Mouse (Mus musculus) E14TG2a.4 (cell line): Measurements from ENCODE around the gene Spats1.
"Not testable (repeated sequence)": the region's sequence is repeated elsewhere in the genome, so short reads cannot be mapped to it uniquely, and the experiment has no call there.

Source experiments
- H3K27me3 ChIP-seq: 2 replicates; pipeline ENCODE4 v1.6.1; 2014; ENCODE audit warnings: low read length, control low read depth; ENCODE audit not compliant: insufficient read depth
- H3K36me3 ChIP-seq: 2 replicates; pipeline ENCODE4 v1.6.1; 2014; ENCODE audit warnings: low read length, control low read depth; ENCODE audit not compliant: insufficient read depth
- H3K4me1 ChIP-seq: replicated peaks from 2 replicates; pipeline ENCODE4 v1.6.1; 2014; ENCODE audit warnings: low read depth, low read length, control low read depth
- H3K4me3 ChIP-seq: replicated peaks from 2 replicates; pipeline ENCODE4 v1.5.1; 2014; ENCODE audit warnings: mild to moderate bottlenecking, low read length
- H3K9me3 ChIP-seq: 2 replicates; pipeline ENCODE4 v1.6.1; 2014; ENCODE audit warnings: low read length, control low read depth
- CTCF ChIP-seq: conservative IDR thresholded peaks from 2 replicates; pipeline ENCODE4 v1.5.1; 2014; ENCODE audit warnings: low read length
- NANOG ChIP-seq: IDR thresholded peaks from 2 replicates; pipeline ENCODE4 v1.6.1; 2014; ENCODE audit warnings: borderline replicate concordance, low read length, mixed read lengths
- POU5F1 ChIP-seq: IDR thresholded peaks from 2 replicates; pipeline ENCODE4 v1.6.1; 2014; ENCODE audit warnings: low read length, borderline replicate concordance

Gene Spats1

GRCm38 (mm10) chr17:45449586-45449985 lies 25.6 kb downstream of the Spats1 start:
- Histone ChIP-seq H3K4me1 (peaks cover 100% of the 10 kb centered on the region), H3K4me3 (no peak overlapping the region; the same call in 1 of the 2 replicates), H3K27me3 (no peaks in the 10 kb centered on the region), H3K9me3 (no peaks in the 10 kb centered on the region), H3K36me3 (peaks cover 85% of the 10 kb centered on the region)
- TF ChIP-seq POU5F1 (no peak), CTCF (no peak), NANOG (no peak)

GRCm38 (mm10) chr17:45447063-45447462 lies 28.2 kb downstream of the Spats1 start:
- peaks cover 83% of the 10 kb centered on the region for H3K4me1 ChIP-seq
- TF ChIP-seq NANOG = no peak
- no peak for TF ChIP-seq CTCF
- TF ChIP-seq POU5F1 = no peak
- no peaks in the 10 kb centered on the region for H3K9me3 ChIP-seq
- H3K36me3 ChIP-seq = peaks cover 88% of the 10 kb centered on the region
- no peaks in the 10 kb centered on the region for H3K27me3 ChIP-seq
- no peak overlapping the region for H3K4me3 ChIP-seq

GRCm38 (mm10) chr17:45445923-45446322 lies 29.3 kb downstream of the Spats1 start:
- H3K4me1 ChIP-seq = peaks cover 75% of the 10 kb centered on the region
- peaks cover 90% of the 10 kb centered on the region for H3K36me3 ChIP-seq
- no peaks in the 10 kb centered on the region for H3K27me3 ChIP-seq
- no peak overlapping the region for H3K4me3 ChIP-seq
- H3K9me3 ChIP-seq = no peaks in the 10 kb centered on the region
- TF ChIP-seq NANOG (no peak), POU5F1 (no peak), CTCF (no peak)

- Histone ChIP-seq H3K4me1 (peaks cover 37% of the 10 kb centered on the region), H3K36me3 (peaks cover 44% of the 10 kb centered on the region), H3K27me3 (no peaks in the 10 kb centered on the region), H3K4me3 (peak overlapping the region; percentile 98), H3K9me3 (peaks cover 6% of the 10 kb centered on the region; the same call in 1 of the 2 replicates)
- TF ChIP-seq CTCF = no peak
- TF ChIP-seq NANOG = no peak
- no peak for TF ChIP-seq POU5F1
Measured at GRCm38 (mm10) chr17:45434262-45434590, 41.0 kb downstream of the Spats1 start.

- Histone ChIP-seq H3K4me1 (peaks cover 37% of the 10 kb centered on the region), H3K4me3 (peak within 1 kb of the TSS; percentile 98), H3K27me3 (no peaks in the 10 kb centered on the region), H3K36me3 (peaks cover 40% of the 10 kb centered on the region), H3K9me3 (no peaks in the 10 kb centered on the region)
- no peak for TF ChIP-seq NANOG
- TF ChIP-seq CTCF = no peak
- no peak for TF ChIP-seq POU5F1
Measured at GRCm38 (mm10) chr17:45433419-45434261, 41.6 kb downstream of the Spats1 start, which contains the start of gene Cdc5l. TSS of gene Cdc5l (minus strand) at chr17:45433737.

GRCm38 (mm10) chr17:45432706-45433398 lies 42.4 kb downstream of the Spats1 start:
- no peaks in the 10 kb centered on the region for H3K9me3 ChIP-seq
- no peak for TF ChIP-seq NANOG
- no peak for TF ChIP-seq CTCF

GRCm38 (mm10) chr17:45432007-45432406 lies 43.2 kb downstream of the Spats1 start:
- Histone ChIP-seq H3K36me3 (peaks cover 39% of the 10 kb centered on the region), H3K27me3 (no peaks in the 10 kb centered on the region), H3K4me1 (peaks cover 50% of the 10 kb centered on the region), H3K4me3 (peak overlapping the region; percentile 98), H3K9me3 (no peaks in the 10 kb centered on the region)
- TF ChIP-seq POU5F1 (no peak), CTCF (no peak), NANOG (no peak)

More at GRCm38 (mm10) chr17:45432706-45433398, 42.4 kb downstream of the Spats1 start:
- H3K27me3 ChIP-seq = no peaks in the 10 kb centered on the region
- H3K36me3 ChIP-seq = peaks cover 39% of the 10 kb centered on the region
- H3K4me3 ChIP-seq = peak overlapping the region; percentile 98
- H3K4me1 ChIP-seq = peaks cover 41% of the 10 kb centered on the region

- TF ChIP-seq POU5F1 (no peak), CTCF (no peak), NANOG (no peak)
- Histone ChIP-seq H3K36me3 (peaks cover 94% of the 10 kb centered on the region), H3K9me3 (no peaks in the 10 kb centered on the region), H3K4me3 (no peak overlapping the region), H3K4me1 (peaks cover 14% of the 10 kb centered on the region), H3K27me3 (no peaks in the 10 kb centered on the region)
Measured at GRCm38 (mm10) chr17:45417387-45417786, 57.8 kb downstream of the Spats1 start.

GRCm38 (mm10) chr17:45411617-45412016 lies 63.6 kb downstream of the Spats1 start:
- H3K27me3 ChIP-seq, H3K4me3 ChIP-seq, H3K9me3 ChIP-seq: not testable (repeated sequence)
- H3K4me1 ChIP-seq = peaks cover 23% of the 10 kb centered on the region
- H3K36me3 ChIP-seq = peaks cover 97% of the 10 kb centered on the region
